Mouse (Mus musculus) CH12.LX (cell line): ENCODE results near the gene Fbxw4. TPM values are rescaled to one million over a fixed set of nuclear protein-coding genes. Genes with fewer than 3 reads are reported as not detected.

Experiments used
- DNase-seq: peaks from one replicate; pipeline ENCODE4 v3.0.0-alpha.2; 2013; ENCODE audit errors: extremely low read depth
- H3K27ac ChIP-seq: 2 replicates; pipeline ENCODE4 v1.5.1; 2012; ENCODE audit warnings: low read depth, mild to moderate bottlenecking, control low read depth, moderate library complexity; ENCODE audit not compliant: insufficient read depth
- H3K27me3 ChIP-seq: replicated peaks from 2 replicates; pipeline ENCODE3; 2012; ENCODE audit warnings: inconsistent platforms
- H3K36me3 ChIP-seq, 2 experiments: replicated peaks in 1 of 2; 2 replicates each; pipeline versions ENCODE3 to v1.6.1; 2012; ENCODE audit warnings: inconsistent platforms in 1 of 2, low read length in 1 of 2, mild to moderate bottlenecking in 1 of 2, mixed read lengths in 1 of 2, moderate library complexity in 1 of 2; ENCODE audit not compliant: control insufficient read depth in 1 of 2, insufficient read depth in 1 of 2
- H3K4me1 ChIP-seq, 2 experiments: 2 replicates each; pipeline ENCODE4 v1.6.1; 2012; ENCODE audit warnings: inconsistent platforms in 1 of 2, moderate library complexity in 1 of 2; ENCODE audit not compliant: insufficient read depth in 2 of 2, control insufficient read depth in 1 of 2
- H3K4me2 ChIP-seq: 2 replicates; pipeline ENCODE4 v1.6.1; 2012; ENCODE audit warnings: low read depth, mild to moderate bottlenecking, control low read depth; ENCODE audit not compliant: poor library complexity, insufficient read depth, severe bottlenecking
- H3K4me3 ChIP-seq, 3 experiments: fragments of 150-350 bp in 1 of 3; sonication (generic) in 1 of 3; replicated peaks in 1 of 3; 2 replicates each; pipeline versions ENCODE3 to v1.5.1; 2011 to 2012; ENCODE audit warnings: low read depth in 2 of 3, low read length in 2 of 3, mild to moderate bottlenecking in 2 of 3, moderate library complexity in 2 of 3, control low read depth in 1 of 3, improper control_type of control experiment in 1 of 3, inconsistent platforms in 1 of 3, mixed read lengths in 1 of 3; ENCODE audit not compliant: poor library complexity in 1 of 3
- H3K79me2 ChIP-seq: replicated peaks from 2 replicates; pipeline ENCODE4 v1.6.1; 2012; ENCODE audit warnings: mild to moderate bottlenecking, moderate library complexity; ENCODE audit not compliant: control insufficient read depth, poor library complexity, insufficient read depth, severe bottlenecking; ENCODE audit errors: extremely low read depth
- H3K9ac ChIP-seq: 2 replicates; pipeline ENCODE4 v1.6.1; 2012; ENCODE audit warnings: low read depth, mild to moderate bottlenecking, control low read depth, moderate library complexity; ENCODE audit not compliant: insufficient read depth
- H3K9me3 ChIP-seq: replicated peaks from 2 replicates; pipeline ENCODE3; 2012; ENCODE audit warnings: low read length, inconsistent platforms, mixed read lengths
- CHD1 ChIP-seq: IDR thresholded peaks from 2 replicates; pipeline ENCODE4 v1.6.1; 2012; ENCODE audit warnings: low read depth, low read length, improper control_type of control experiment, inconsistent platforms
- CHD2 ChIP-seq: IDR thresholded peaks from 2 replicates; pipeline ENCODE4 v1.6.1; 2011; ENCODE audit warnings: low read length, improper control_type of control experiment
- CTCF ChIP-seq, 2 experiments: IDR thresholded peaks in 1 of 2; conservative IDR thresholded peaks in 1 of 2; 2 replicates each; pipeline ENCODE4 v1.5.1; 2011 to 2012; ENCODE audit warnings: low read depth in 2 of 2, low read length in 2 of 2, improper control_type of control experiment in 1 of 2, inconsistent platforms in 1 of 2, mild to moderate bottlenecking in 1 of 2, moderate library complexity in 1 of 2
- EP300 ChIP-seq: IDR thresholded peaks from 2 replicates; pipeline ENCODE4 v1.6.1; 2011; ENCODE audit warnings: low read length, improper control_type of control experiment
- ETS1 ChIP-seq: conservative IDR thresholded peaks from 2 replicates; pipeline ENCODE4 v1.6.1; 2012; ENCODE audit warnings: low read depth, mild to moderate bottlenecking, inconsistent platforms, low read length, improper control_type of control experiment, moderate library complexity
- HCFC1 ChIP-seq: IDR thresholded peaks from 2 replicates; pipeline ENCODE4 v1.6.1; 2012; ENCODE audit warnings: low read depth, mild to moderate bottlenecking, inconsistent platforms, low read length, improper control_type of control experiment
- IRF4 ChIP-seq: IDR thresholded peaks from 2 replicates; pipeline ENCODE4 v1.6.1; 2014; ENCODE audit warnings: low read depth, mild to moderate bottlenecking, inconsistent platforms, low read length, improper control_type of control experiment
- JUN ChIP-seq: IDR thresholded peaks from 2 replicates; pipeline ENCODE4 v1.6.1; 2011; ENCODE audit warnings: low read depth, mild to moderate bottlenecking, low read length, improper control_type of control experiment, moderate library complexity; ENCODE audit not compliant: insufficient read depth
- KAT2A ChIP-seq: IDR thresholded peaks from 2 replicates; pipeline ENCODE4 v1.6.1; 2012; ENCODE audit warnings: low read length, improper control_type of control experiment, inconsistent platforms; ENCODE audit not compliant: insufficient replicate concordance
- MAFK ChIP-seq: IDR thresholded peaks from 2 replicates; pipeline ENCODE4 v1.6.1; 2011; ENCODE audit warnings: low read length, improper control_type of control experiment; ENCODE audit not compliant: insufficient replicate concordance
- MAX ChIP-seq: IDR thresholded peaks from 2 replicates; pipeline ENCODE4 v1.6.1; 2011; ENCODE audit warnings: low read length, improper control_type of control experiment
- MAZ ChIP-seq: IDR thresholded peaks from 2 replicates; pipeline ENCODE4 v1.6.1; 2012; ENCODE audit warnings: low read depth, mild to moderate bottlenecking, inconsistent platforms, low read length, improper control_type of control experiment, moderate library complexity
- MXI1 ChIP-seq: IDR thresholded peaks from 2 replicates; pipeline ENCODE4 v1.6.1; 2011; ENCODE audit warnings: mild to moderate bottlenecking, low read depth, low read length, improper control_type of control experiment
- NELFE ChIP-seq: IDR thresholded peaks from 2 replicates; pipeline ENCODE4 v1.6.1; 2011; ENCODE audit warnings: low read depth, low read length, improper control_type of control experiment
- NRF1 ChIP-seq: IDR thresholded peaks from 2 replicates; pipeline ENCODE4 v1.6.1; 2014; ENCODE audit warnings: low read depth, mild to moderate bottlenecking, inconsistent platforms, low read length, improper control_type of control experiment, moderate library complexity
- POLR2A ChIP-seq: IDR thresholded peaks from 2 replicates; pipeline ENCODE4 v1.6.1; 2011; ENCODE audit warnings: low read depth, mild to moderate bottlenecking, improper control_type of control experiment, low read length
- POLR2AphosphoS2 ChIP-seq: IDR thresholded peaks from 2 replicates; pipeline ENCODE4 v1.6.1; 2011; ENCODE audit warnings: low read depth, low read length, improper control_type of control experiment
- RAD21 ChIP-seq: IDR thresholded peaks from 2 replicates; pipeline ENCODE4 v1.6.1; 2011; ENCODE audit warnings: low read depth, mild to moderate bottlenecking, low read length, improper control_type of control experiment, moderate library complexity
- RCOR1 ChIP-seq: conservative IDR thresholded peaks from 2 replicates; pipeline ENCODE4 v1.6.1; 2012; ENCODE audit warnings: low read depth, mild to moderate bottlenecking, inconsistent platforms, low read length, improper control_type of control experiment
- SMC3 ChIP-seq: IDR thresholded peaks from 2 replicates; pipeline ENCODE4 v1.6.1; 2011; ENCODE audit warnings: low read depth, low read length, improper control_type of control experiment
- TBP ChIP-seq: conservative IDR thresholded peaks from 2 replicates; pipeline ENCODE4 v1.6.1; 2011; ENCODE audit warnings: low read depth, low read length, improper control_type of control experiment
- TCF12 ChIP-seq: IDR thresholded peaks from 2 replicates; pipeline ENCODE4 v1.6.1; 2014; ENCODE audit warnings: low read depth, mild to moderate bottlenecking, inconsistent platforms, low read length, improper control_type of control experiment
- USF1 ChIP-seq: IDR thresholded peaks from 2 replicates; pipeline ENCODE4 v1.6.1; 2014; ENCODE audit warnings: low read depth, mild to moderate bottlenecking, inconsistent platforms, low read length, improper control_type of control experiment
- ZC3H11A ChIP-seq: IDR thresholded peaks from 2 replicates; pipeline ENCODE4 v1.6.1; 2012; ENCODE audit warnings: low read depth, mild to moderate bottlenecking, inconsistent platforms, low read length, improper control_type of control experiment
- dilution Hi-C: fragments of 300-500 bp; cut with MboI; formaldehyde crosslinking; loops from 2 replicates; pipeline ENCODE4 v1.14.3; 2020; ENCODE audit warnings: low sequenced_read_pairs; ENCODE audit not compliant: extremely low pct_unique_long_range_greater_than_20kb, extremely low pct_ligation_motif_present
- in situ Hi-C: fragments of 300-500 bp; cut with MboI; formaldehyde crosslinking; loops from 3 replicates; pipeline ENCODE4 v1.14.3; 2019; ENCODE audit warnings: low sequenced_read_pairs, low pct_ligation_motif_present, low pct_unique_long_range_greater_than_20kb, mixed read lengths
- polyA plus RNA-seq: library from polyadenylated mRNA; unstranded; fragments of >175 nt; gene quantifications from 2 replicates; pipeline ENCODE4 v1.2.1, GENCODE M21; 2012; ENCODE audit warnings: low read depth; ENCODE audit not compliant: insufficient read length
- total RNA-seq, 2 experiments: library from RNA; depleted of rRNA; stranded (reverse); fragments of 300-350 nt in 1 of 2; fragments of >200 nt in 1 of 2; gene quantifications; 2 replicates each; pipeline ENCODE4 v1.2.3; 2012 to 2014

Gene Fbxw4
- total and polyA plus RNA-seq, 3 experiments: 4.5 to 8.6 (median 7.5) TPM

- Histone ChIP-seq H3K27ac (no peak overlapping the region), H3K9me3 (no peaks in the 10 kb centered on the region), H3K4me3 (no peak overlapping the region), H3K36me3 (peaks cover 0 to 11% of the 10 kb centered on the region in 2 experiments), H3K4me2 (no peak overlapping the region), H3K4me1 (peaks cover 5 to 30% of the 10 kb centered on the region in 2 experiments; a peak in 3 of 4 replicates), H3K79me2 (no peaks in the 10 kb centered on the region), H3K27me3 (no peaks in the 10 kb centered on the region), H3K9ac (no peak overlapping the region)
- dilution Hi-C loops: no loop called here
- in situ Hi-C loops: no loop called here
- DNase-seq: peak; percentile 31
- TF ChIP-seq CTCF (conservative IDR thresholded peaks at IDR 0.05 in 1 of 2, IDR thresholded peaks at IDR 0.05 in 1 of 2; ENCODE audit: low read depth in 2 of 2, low read length in 2 of 2): peak in 1 of 2 experiments; percentile 68; a peak in 2 of 4 replicates
- TF ChIP-seq NRF1: no peak
- peak; percentile 42 for TF ChIP-seq SMC3
These were observed 30.9 kb downstream of the Fbxw4 start for GRCm38 (mm10) chr19:45629219-45629618.

GRCm38 (mm10) chr19:45628649-45629048 lies 31.5 kb downstream of the Fbxw4 start:
- Histone ChIP-seq H3K4me2 (no peak overlapping the region), H3K27ac (no peak overlapping the region), H3K4me1 (peaks cover 10 to 36% of the 10 kb centered on the region in 2 experiments), H3K9me3 (no peaks in the 10 kb centered on the region), H3K4me3 (no peak overlapping the region), H3K27me3 (no peaks in the 10 kb centered on the region), H3K36me3 (peaks cover 0 to 11% of the 10 kb centered on the region in 2 experiments)
- in situ Hi-C loops: no loop called here
- dilution Hi-C loops: no loop called here
- no peak for TF ChIP-seq MXI1
- no peak for TF ChIP-seq IRF4
- TF ChIP-seq USF1: no peak
- no peak for TF ChIP-seq CHD2
- no peak for TF ChIP-seq ETS1
- no peak for TF ChIP-seq RCOR1
- TF ChIP-seq MAX: no peak
- TF ChIP-seq, all 38 proteins: peak for 0
- Histone ChIP-seq H3K9ac (no peak overlapping the region), H3K79me2 (no peaks in the 10 kb centered on the region)
- no peak for DNase-seq

- dilution Hi-C loops: no loop called here
- no peak for DNase-seq
- Histone ChIP-seq H3K27ac (no peak overlapping the region), H3K36me3 (peaks cover 0 to 14% of the 10 kb centered on the region in 2 experiments), H3K4me1 (peaks cover 9 to 43% of the 10 kb centered on the region in 2 experiments), H3K27me3 (no peaks in the 10 kb centered on the region), H3K9ac (no peak overlapping the region), H3K4me2 (no peak overlapping the region), H3K4me3 (no peak overlapping the region)
- no peak for TF ChIP-seq NRF1
- no peak for TF ChIP-seq CHD1
- TF ChIP-seq RAD21: no peak
- no peak for TF ChIP-seq KAT2A
- TF ChIP-seq POLR2A: no peak
- TF ChIP-seq POLR2AphosphoS2: no peak
- TF ChIP-seq TCF12: no peak
- no peak for TF ChIP-seq TBP
- no peak for TF ChIP-seq MAZ
- no peak for TF ChIP-seq EP300
- TF ChIP-seq MAFK: no peak
- TF ChIP-seq NELFE: no peak
- no peak for TF ChIP-seq ZC3H11A
- no peak for TF ChIP-seq JUN
- no peak for TF ChIP-seq HCFC1
- TF ChIP-seq, all 38 proteins: peak for 0
- in situ Hi-C loops: no loop called here
- Histone ChIP-seq H3K79me2 (no peaks in the 10 kb centered on the region), H3K9me3 (no peaks in the 10 kb centered on the region)
These were observed 33.1 kb downstream of the Fbxw4 start for GRCm38 (mm10) chr19:45627036-45627435.
